Mouse (Mus musculus) urinary bladder, adult 18-20 months (tissue): Measurements from ENCODE around the gene Onecut3.
A peak's percentile ranks its signal among the peaks of the same experiment; 100 is the strongest.

Experiments used
- DNase-seq, 2 experiments: peaks; one replicate each; pipeline ENCODE4 v3.0.0; 2022; ENCODE audit warnings: low spot score in 2 of 2, mixed read lengths in 2 of 2

Gene Onecut3

DNA sequence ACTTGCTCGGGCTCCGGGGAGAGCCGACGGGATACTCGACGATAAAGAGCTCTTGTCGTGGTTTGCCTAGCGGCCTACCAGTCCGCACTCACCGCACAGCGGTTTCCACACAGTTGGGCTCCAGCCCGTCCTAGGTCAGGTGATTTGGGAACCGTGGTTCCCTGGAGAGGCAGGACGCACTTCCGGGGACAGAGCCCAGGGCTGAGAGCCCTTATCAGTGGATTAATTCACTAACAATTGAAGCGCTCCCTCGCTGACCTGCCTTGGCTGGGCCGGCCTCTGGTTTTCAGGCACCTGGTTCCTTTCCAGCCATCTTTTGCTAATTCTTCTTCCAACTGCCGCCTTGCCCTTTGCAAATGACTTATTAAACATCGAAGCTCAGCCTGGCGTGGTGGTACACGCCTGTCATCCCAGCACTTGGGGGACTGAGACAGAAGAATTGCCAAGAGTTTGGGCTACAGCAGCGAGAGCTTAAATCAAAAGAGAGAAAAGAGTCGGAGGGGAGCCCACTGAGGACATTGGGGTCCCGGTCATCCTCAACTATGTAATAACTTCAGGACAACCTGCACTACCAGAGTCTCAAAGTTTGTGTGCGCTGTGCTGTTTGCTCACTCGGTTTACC lies 9.1 kb downstream of the Onecut3 start:
- no peak for DNase-seq

DNA sequence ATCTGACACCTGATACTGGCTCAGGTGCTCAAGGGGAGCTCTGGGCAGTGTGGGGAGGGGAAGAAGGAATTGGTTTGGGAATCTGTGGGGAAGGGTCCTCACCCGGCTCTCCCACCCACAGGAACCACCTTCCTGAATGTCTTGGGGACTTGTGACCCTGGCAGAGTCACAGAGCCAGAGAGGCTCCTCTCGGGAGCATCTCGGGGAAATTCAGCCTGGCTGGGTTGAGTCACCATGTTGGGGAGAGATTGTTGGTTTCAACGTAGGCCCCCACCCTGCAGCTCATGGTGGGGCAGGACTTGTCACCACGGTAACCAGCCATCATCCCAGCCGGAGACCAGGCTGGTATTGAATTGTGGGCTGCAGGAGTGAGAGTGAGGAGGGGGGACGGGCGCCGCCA lies 10.1 kb downstream of the Onecut3 start:
- DNase-seq, result no peak

DNA sequence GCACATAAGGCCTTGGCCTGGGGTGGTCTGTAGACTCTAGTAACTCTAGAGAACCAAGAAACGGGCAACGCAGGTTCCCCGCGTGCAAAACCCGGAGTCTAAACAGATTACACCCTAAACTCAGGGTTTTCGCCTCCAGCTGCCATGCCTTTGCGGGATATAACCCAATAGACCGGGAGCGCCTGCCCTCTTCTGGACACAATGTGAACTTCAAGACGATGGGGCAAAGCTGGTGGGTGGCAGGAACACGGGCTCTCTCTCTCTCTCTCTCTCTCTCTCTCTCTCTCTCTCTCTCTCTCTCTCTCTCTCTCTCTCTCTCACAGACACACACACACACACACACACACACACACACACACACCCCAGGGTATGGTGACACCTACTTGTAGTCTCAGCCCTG lies 11.6 kb downstream of the Onecut3 start:
- peak; percentile 22 to 50 for DNase-seq

DNA sequence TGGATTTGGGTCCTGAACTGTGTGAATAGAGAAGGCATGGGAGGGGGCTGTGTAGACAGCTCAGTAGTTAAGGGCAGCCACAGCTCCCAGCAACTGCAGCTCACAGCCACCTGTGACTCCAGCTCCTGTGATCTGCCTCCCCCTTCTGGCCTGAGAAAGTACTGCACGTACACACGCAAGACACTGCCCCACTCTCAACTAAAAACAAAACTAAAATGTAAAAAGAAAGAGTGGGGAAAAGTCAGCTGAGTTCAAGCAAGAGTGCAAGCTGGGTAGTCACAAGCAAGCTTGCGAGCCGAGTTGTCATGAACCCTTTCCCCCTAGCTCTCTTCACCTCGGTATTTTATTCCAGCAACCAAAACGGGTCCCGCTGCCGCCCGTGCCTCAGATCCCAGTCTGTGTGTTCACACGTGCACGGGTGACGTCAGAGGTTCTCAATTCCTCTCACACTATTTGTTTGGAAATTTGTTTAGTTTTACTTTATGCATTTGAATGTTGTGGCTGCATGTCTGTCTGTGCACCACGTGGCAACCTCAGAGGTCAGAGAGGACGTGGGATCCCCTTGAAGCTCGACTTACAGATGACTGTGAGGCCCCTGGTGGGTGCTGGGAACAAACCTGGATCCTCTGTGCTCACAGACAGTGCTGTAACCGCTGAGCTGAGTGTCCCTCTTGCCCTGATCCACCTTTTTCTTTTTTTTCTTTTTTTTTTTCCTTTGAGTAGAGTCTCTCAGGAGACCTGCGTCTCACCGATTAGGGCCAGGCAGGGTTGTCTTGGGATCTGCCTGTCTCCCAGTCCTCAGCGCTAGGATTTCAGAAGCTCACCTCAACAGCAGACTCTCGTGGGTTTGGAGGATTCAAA lies 15.0 kb downstream of the Onecut3 start:
- DNase-seq, result peak; percentile 54 to 80

DNA sequence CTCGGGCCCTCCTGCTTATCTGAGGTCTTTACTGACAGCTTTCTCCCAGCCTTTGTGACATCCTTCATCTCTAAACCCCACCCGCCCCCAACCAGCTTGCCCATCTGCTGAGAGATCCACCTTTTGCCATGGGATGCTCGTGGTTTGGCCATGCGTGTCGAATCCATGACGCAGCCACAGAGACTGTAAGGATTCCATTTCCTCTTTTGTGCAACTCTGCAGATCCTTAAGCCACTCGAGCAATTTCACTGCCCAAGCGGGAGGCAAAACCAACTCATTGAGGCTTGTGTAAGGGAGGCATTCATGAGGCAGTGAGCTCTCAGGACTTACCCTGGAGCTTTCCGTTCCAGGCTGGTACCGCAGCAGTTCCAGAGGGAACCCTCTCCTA lies 15.6 kb downstream of the Onecut3 start:
- no peak for DNase-seq

DNA sequence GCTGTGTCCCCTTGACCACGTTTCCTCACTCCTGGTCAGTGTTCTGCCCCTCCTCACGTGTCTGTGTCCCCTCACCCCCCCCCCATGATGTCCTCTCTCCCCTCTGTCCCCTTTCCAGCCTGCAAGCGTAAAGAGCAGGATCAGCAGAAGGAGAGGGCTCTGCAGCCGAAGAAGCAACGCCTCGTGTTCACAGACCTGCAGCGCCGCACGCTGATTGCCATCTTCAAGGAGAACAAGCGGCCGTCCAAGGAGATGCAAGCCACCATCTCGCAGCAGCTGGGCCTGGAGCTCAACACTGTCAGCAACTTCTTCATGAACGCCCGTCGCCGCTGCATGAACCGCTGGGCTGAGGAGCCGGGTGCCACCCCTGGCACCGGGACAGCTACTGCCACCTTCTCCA lies 19.1 kb downstream of the Onecut3 start:
- DNase-seq, result no peak

DNA sequence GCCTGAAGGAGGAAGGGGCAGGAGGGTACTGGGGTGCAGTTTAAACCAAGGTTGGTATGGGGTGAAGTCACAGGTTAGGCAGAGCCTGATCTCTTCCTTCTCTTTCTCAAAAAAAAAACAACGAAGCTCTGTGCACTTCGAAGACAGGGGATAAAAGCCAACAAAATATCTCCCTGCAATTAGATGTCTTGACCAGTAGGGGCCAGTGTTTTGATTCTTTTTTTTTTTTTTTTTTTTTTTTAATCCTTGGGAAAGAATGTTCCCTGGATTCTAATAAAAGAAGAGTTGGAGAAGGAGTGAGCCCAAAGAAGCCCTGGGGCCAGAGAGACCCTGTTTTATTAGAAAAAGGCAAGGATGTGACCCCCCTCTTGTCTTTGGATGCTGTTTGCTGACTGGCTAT lies 24.7 kb downstream of the Onecut3 start:
- no peak for DNase-seq

DNA sequence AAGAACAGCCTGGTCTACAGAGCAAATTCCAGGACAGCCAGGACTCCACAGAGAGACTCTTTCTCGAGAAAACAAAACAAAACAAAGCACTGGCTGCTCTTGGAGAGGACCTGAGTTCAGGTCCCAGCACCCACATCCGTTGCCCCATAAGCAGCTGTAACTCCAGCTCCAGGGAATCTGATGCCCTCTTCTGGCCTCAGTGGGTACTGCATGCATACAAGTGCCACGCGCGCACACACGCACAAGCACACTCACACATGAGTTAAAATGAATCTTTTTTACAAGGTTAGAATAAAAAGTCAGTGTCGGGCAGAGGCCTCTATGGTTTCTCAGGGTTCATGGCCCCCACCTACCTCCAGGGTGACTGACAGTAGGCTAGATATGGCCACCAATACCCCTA lies 28.7 kb downstream of the Onecut3 start:
- DNase-seq, result no peak

DNA sequence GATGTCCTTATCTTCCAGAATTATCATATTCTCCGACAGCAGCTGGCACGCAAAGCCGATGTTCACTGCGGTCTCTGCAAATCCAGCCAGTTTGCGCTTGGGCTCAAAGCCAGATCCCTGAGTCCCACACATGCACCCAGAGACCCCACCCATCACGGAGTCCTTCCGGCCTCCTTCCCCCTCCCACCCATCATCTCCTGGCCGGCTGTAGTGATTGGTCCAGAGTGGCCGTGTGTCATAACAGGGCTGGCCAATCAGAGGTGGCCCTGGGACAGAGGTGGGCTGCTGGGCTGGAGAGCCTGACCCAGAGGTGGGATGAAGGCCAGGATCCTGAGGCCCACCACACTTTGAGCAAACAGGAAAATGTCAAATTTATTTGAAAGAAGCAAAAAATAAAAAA lies 31.5 kb downstream of the Onecut3 start:
- DNase-seq, result no peak

DNA sequence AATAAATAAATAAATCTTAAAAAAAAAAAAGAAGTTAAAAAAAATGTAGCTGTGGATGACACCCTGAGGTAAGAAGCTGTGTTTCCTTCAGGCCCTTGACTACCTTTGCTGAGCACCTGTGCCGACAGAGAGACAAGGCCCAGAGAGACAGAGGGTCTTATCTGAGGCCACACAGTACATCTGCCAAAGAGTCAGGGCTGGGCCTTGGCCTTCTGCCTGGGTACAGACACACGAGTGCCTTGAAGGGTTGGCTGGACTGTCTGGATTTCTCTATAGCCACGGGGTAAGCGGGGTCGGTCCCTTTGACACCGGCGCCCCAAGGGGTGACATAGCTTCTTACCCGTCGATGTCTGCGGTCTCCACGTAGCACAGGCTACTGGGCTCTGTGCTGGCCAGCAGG lies 38.1 kb downstream of the Onecut3 start:
- no peak for DNase-seq

DNA sequence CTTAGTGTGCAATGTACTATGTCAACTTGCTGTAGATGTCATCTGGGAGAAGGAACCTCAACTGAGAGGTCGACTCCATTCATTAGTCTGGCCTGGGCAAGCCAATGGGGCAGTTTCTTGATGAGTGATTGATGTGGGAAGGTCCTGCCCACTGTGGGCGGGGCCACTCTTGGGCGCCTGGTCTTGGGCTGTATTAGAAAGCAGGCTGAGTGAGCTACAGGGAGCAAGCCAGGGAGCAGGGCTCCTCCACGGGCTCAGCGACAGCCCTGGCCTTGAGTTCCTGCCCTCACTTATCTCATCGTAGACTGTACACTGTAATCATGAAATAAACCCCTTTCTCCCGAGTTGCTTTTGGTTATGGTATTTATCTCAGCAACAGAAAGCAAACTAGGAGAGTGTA lies 39.1 kb downstream of the Onecut3 start:
- no peak for DNase-seq

DNA sequence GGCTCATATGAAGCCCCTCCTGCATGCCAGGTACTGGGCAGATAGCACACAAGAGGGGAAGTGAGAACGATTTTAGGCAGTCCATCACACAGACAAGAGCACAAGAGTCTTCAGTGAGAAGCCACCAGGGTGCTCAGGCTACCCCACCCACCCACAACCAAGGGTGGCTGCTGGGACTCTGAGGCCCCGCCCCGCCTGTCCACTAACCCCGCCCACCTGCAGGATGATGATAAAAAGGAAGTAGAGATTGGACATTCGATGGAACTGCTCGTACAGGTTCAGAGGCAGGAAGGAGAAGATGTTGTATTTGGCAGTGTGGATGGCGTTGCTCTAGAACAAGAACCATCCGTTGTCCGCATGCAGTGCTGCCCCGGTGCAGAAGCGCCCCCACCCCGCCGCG lies 40.4 kb downstream of the Onecut3 start:
- DNase-seq, result no peak

DNA sequence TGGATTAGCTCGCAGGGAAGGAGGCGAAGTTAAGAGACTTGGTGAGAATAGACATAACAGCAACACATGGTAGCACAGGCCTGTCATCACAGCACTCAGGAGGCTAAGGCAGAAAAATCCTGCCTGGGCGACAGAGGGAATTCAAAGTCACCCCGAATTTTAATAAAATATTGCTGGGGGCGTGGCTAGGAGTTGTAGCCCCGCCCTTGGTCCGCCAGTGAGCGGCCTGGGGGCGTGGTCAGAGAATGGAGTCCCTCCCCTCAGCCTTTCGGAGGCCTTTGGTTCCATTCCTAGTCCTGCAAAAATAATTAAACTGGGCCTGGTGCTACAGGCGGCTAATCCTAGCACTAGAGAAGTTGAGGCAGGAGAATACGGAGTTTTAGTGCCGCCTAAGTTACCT lies 41.1 kb downstream of the Onecut3 start:
- no peak for DNase-seq

DNA sequence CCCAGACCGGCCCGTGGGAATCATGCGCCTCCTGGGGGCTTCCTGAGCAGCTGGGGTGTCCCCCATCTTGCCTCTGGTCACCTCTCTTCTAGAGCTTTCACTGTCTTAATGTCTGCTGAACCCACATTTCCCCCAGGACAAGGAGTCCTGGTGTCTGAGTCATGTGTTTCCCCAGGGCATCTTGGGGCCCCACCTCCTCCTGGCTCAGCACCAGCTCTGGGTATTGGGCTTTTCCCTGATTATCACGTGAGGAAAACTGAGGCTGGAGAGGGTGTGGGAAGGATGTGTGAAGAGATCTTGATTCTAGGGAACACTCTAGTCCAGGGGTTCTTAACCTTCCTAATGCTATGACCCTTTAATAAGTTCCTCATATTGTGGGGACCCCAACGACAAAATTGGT lies 43.5 kb downstream of the Onecut3 start:
- no peak for DNase-seq

DNA sequence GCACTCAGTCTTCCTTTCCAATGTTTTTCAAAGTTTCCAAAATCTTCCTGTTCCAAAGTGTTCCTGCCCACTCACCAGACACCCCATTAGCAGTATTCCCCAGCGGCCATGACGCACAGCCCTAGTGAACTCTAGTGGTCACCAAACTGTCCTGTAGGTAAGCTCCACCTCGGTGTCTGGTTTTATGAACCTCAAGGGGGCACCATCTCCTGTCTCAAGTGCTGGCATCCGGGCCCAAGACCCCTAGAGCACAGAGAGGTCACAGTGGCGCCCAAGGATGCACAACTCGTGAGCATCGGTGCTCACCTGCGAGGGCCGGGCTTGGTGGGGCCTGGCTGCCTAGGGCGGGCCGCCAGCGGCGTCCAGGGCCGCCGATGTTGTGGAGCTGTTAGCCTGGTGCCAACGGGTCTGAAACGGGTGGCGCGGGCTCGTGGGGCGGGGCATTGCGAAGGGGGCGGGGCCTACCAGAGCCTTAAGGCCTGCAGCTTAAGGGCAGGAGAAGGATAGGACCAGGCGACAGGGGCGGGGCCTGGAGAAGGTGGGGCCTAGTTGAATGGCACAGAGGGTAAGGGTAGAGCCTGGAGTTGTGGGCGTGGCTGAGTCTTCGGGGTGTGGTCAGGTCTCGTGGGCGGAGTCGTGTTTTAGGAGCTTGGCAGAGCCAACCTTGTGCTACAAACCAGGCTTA lies 44.2 kb downstream of the Onecut3 start, which contains the start of gene Atp8b3:
TSS of gene Atp8b3 (minus strand) at position 415 of the 685 bp plus-strand sequence.
- DNase-seq, result peak; percentile 39 to 57

DNA sequence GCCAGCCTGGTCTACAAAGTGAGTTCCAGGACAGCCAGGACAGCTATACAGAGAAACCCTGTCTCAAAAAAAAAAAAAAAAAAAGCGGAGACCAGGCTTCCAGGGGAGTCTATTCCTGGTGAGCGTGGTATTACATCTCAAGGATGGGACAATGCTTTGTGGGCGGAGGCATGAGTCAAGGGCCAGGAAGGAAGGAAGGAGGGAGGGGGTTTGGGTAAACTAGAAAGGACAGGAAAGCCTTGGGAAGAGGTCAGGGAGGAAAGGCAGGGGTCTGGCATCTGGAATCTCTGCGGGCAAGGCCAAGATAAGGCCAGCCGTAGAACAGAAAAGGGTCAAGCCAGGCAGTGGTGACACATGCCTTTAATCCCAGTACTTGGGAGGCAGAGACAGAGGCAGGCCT lies 44.9 kb downstream of the Onecut3 start:
- no peak for DNase-seq

DNA sequence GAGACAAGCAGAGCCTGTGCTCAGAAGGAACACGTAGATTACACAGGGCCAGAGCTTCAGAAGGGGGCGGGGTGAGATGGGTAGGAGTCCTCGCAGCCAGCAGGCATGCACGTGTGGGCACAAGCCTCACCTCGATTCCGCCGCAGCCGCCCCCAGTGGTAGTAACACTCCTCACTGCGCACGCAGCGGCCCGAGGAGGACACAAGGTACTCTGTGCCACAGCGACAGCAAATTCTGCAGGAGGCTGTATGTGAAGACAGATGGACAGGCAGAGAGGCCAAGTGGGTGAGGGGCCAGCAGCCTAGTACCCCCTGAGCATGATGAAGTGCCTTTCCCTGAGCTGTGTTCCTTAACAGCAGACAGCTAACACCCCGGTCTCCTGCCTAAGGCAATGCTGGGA lies 49.2 kb downstream of the Onecut3 start:
- no peak for DNase-seq

DNA sequence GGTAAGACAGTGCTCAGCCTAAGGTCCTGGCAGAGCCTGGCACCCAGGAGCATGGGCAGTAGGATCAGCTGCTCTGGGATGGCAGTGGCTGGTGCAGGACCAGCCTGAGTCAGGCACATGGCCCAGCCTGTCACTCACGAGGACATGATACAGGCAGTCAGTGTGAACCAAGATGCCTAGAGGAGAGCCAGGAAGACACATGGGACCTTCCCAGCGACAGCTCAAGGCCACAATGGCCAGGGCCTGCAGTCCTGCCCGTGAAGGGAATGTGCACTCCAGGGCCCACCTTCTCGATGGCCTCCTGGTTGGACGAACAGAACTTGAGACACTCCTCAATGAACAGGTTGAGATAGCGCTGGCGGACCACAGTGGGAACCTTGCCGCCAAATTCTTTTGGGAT lies 51.0 kb downstream of the Onecut3 start:
- DNase-seq, result no peak

DNA sequence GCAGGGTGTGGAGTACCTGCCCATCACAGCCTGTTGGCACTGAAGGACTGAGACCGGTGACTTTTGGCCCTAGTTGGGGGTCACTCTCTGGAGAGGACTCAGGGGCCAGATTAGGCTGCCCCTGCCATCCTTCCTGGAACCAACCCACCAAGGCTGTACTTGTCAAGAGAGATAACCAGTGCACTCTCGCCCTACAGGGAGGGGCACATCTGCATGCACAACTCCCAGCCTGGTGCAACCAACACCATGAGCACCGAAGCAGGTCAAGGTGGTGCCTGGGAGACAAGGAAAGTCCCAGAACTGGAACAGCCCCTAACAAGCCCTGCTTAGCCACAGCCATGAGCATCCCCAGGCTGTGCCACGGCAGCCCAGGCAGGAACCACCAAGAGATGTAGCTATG lies 52.3 kb downstream of the Onecut3 start:
- DNase-seq, result no peak

DNA sequence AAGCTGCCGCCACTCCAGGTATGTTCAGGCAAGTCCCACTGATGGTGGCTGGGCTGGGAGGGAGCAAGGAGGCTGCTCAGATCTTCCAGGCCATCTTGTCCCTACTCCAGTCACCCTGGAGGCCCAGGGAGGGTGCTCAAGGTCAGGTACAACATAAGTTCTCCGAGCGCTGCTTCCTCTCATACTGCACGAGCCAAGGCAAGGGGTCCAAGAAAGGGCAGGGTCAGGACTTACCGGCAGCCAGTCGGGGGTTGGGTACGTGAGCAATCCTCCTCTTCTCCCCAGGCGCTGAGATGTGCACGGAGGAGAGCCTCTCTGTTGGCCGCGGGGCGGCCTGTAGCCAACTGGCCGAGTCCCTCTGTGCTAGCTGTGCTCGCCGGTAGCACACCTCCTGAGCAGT lies 52.9 kb downstream of the Onecut3 start:
- no peak for DNase-seq

DNA sequence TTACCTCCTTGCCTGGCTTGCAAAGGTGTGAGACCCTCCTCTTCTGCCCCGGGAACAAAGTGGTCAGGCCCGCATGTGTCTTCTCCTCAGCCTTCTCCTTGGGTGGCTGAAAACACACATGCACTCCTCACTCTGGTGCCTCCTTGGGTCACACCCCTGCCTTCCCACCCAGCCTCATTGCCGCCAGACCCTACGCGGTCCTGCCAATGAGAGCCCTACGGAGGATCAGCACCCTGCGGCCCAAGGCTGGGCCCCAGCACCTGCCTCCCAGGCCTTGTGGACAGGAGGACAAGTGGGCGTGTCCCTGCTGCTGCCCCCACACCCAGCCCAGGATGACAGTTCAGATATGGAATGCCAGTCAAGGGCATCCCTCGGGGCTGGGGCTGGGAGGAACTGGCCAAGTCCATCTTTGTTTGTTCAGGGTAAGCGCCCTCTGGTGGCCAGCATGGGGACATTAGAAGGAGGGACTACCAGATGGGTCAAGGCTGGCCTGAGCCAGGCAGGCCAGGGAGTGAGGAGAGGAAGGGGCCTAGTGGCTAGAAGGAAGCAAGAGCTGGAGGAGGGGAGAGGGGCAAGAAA lies 53.9 kb downstream of the Onecut3 start:
- DNase-seq, result peak; percentile 31 to 52

DNA sequence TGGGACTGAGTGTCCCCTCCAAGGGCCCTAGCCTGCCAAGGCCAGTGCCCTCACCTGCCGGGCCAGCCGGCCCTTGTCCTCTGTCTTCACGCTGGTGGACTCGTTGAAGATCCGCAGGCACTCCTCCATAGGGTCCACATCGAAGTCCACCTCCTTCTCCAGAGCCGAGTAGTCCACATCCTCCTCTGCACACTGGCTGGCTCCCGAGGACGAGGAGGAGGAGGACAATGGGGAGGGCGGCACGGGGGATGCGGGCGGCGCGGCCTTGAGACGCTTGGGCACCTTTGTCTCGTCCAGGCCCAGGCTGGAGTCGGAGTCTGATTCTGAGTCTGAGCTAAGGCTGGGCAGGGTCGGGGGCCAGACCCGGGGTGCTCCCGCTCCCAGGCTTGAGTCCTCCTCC lies 54.6 kb downstream of the Onecut3 start:
- no peak for DNase-seq

DNA sequence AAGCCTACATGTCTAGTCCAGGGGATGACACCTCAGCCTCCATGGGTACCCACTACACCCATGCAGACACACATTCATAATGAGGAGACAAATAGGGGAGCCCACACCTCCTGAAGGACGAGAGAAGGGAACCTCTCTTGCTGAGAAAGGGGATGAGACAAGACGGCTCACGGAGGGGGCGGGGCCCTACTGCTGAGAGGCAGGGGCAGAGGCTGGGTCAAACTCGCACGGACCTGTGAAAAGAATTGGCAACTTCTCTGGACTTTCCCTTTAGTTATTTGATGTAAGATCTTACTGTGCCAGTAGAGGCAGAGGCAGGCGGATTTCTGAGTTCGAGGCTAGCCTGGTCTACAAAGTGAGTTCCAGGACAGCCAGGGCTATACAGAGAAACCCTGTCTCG lies 57.7 kb downstream of the Onecut3 start:
- no peak for DNase-seq
